Mouse (Mus musculus) thymus, postnatal 36 days (tissue): Measurements from ENCODE around the gene Rps12-ps3.

Experiments used
- DNase-seq, 2 experiments: peaks; one replicate each; pipeline ENCODE4 v3.0.0; 2022; ENCODE audit warnings: mixed read lengths in 2 of 2

Rps12-ps3 gene

DNA sequence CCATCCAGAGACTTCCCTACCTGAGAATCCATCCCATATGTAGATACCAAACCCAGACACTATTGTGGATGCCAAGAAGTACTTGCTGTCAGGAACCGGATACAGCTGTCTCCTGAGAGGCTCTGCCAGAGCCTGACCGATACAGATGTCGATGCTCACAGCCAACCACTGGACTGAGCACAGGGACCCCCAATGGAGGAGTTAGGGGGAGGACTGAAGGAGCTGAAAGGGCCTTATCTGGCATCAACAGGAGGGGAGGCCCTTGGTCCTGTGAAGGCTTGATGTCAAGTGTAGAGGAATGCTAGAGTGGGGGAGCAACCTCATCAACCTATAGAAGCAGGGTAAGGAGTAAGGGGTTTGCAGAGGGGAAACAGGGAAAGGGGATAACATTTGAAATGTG, 30.7 kb downstream of the Rps12-ps3 start:
- DNase-seq = no peak

DNA sequence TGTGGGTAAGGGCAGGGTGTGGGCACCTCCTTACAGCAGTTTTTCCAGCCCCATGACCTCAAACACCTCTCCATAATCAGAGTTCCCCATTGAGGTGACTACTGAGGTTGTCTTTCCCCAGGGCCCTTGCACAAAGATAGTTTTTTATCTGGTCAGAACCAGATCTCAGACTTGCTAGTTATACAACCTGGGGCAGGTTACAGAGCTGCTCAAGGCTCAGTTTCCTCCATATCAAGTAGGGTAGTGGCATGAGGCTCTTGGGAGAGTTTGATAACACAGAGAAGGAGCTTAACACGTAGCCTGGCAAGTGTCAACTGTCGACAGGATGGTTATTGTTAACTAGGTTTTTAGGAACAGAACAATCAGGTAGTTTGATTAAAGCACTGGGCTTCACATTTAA, 32.8 kb downstream of the Rps12-ps3 start:
- no peak for DNase-seq

DNA sequence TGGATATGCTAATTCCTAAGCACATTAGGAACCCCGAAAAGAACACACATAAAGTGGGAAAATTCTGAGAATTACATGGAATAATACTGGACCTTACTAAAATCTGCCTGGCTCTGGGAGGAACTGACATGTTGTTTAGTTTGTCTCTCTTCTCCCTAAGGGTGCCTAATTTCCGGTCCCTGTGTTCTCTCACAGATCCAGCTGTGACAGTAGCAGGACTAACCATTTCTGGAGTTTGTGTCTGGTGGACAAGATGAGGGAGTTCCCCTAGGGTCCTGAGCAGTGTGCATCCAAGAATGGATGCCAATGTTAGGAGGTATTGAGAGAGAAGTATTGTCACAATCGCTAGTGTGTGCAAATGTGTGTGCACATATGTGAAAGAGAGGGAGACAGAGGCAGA, 34.3 kb downstream of the Rps12-ps3 start:
- DNase-seq = no peak

DNA sequence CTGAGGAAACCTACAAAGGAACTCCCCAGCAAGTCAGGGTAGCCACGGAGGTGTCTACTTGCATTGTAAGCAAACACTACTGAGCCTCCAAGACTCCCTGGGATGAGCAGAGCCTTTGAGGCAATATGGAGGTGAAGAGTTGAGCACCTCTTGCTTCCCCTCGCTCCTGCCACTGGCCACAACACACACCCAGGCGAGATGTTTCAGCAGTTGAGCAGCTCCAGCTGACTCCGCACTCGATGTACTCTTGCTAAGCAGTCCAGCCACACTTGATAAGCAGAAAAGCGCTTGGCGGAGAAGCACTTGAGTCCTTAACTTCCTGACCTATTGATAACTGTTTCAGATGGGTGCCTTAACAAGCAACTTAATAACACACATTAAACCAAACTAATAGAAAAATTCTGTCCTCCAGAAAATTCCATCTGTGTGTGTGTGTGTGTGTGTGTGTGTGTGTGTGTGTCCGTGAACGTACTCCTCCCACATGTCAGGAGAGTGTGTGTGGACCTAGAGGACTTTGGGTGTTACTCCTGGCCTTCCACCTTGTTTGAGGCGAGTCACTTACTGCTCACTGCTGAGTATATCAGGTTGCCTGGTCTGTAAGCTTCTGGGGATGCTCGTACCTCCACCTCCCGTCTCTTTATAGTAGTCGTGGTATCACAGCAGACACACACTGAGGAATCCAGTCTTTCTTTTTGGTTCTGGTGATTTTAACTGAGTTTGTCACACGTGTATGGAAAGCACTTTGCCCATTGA, 34.9 kb downstream of the Rps12-ps3 start:
- DNase-seq = no peak

DNA sequence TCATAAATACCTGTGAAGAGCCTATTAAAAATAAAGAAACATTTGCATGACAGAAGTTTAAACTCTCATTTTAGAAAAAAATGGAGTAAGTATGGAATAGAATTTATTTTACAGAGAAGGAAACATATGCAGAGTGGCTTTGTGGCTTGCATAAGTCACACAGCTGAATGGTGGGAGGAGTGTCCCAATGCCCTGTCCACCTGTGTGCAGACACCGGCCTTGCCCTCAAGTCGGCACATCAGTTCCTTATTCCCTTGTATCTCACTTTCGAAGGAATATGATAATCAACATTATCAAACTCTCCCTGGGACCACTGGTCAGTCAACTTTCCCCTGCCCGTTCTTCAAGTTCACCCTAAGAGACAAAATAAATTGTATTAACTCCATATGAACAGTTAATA, 35.8 kb downstream of the Rps12-ps3 start:
- DNase-seq = no peak

DNA sequence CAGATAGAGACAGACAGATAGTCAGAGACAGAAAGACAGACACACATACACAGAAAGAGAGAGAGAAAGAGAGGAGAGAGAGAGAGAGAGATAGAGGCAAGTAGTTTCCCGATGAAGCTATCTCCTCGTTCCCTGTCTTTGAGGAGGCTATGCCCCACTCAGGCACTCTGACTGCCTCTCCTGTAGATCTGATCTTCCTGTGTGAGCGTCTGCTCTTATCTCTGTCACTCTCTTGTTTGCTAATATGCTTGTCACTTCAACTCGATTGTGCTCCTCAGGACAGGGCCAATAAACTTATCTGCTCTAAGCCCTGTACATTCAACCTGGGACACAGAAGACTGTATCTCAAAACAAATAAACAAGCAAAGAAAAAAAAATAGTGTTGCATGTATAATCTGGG, 37.1 kb downstream of the Rps12-ps3 start:
- DNase-seq = no peak

DNA sequence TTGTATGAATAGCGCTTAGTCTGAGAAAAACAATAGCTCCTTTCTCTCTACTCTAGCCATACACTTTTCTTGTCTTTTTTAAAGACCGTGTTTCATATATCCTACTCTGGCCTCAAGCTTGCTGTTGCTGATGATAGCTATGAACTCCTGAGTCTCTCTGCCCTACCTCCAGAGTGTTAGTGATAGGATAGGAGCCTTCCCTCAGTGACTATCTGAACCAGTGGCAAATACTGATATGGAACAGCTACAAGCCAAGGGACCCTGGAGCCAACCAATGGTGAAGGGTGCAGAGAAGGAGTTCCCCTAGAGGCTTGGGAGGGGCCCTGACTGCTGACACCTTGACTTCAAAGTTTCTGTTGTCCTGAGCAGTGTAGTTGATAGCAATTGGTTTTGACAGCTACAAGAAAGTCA, 38.4 kb downstream of the Rps12-ps3 start:
- DNase-seq = no peak

DNA sequence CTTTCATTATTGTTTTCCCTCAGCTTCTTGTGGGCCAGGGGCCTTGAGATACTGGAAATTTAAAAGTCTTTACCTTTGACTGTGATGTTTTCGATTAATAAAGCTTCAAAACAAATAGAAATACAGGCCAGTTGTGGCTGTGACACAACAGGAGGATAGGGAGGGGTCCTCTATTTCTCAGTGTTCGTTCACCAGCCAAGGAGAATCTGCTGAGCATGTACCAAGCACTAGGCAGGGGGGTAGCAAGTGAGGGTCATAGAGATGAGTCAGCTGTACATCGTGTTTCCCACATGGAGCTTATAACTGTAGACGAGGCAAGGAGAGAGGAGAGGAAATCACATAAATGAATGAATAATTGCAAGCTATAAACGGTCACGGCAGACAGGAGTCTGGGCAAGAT, 40.6 kb downstream of the Rps12-ps3 start:
- DNase-seq = no peak

DNA sequence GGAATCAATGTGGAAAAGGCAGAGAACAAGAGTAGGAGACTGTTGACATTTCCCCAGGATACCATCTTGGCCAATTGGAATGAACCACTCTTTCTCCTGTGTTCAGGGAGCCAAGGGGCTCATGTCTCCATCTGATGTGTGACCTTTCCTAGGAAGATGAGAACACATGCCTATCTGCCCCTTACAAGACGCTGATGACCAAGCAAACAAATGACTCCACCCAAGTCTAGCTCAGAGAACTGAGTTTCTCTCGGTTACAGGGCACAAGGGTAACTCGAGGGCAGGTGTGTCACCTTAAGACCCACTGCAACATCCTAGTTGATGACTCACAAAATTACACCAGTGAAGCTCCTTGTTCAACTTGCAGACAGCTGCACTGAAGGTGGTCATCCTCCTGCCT, 41.6 kb downstream of the Rps12-ps3 start:
- DNase-seq = no peak

DNA sequence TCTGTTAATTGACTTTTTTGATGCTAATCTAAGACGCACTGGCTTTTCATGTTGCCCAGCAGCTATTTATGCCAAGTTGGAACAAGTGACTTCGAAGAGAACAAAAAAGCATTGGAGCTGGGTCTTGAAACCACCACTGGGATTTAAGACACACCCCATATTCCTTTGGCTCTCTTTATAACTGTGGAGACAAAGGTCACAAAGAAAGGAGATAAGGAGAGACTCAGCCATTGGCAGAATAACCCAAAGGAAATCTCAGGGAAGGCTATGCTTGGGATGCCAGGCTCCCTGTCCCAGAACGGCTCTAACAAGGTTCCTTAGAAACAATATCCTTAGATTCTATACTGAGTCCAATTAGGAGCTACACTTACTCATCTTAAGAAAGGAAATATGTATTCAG, 44.6 kb downstream of the Rps12-ps3 start:
- DNase-seq = no peak

DNA sequence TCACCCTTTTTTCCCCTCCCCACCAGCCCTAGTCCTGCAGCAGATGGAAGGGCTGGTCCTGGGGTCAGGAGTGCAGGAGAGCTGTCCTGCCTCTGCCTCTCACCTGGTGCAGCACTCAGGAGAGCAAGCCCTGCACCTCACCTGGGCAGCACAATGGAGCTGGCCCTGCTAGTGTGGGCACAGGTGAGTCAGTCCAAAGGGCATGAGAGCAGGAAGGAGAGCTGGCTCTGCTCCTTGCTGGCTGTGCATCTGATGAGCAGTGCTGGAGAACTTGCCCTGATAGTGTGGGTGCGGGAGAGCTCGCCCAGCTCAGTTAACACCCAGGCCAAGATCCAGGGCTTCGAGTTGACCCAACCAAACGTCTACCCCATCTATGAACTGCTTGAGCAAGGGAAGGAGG, 45.8 kb downstream of the Rps12-ps3 start:
- DNase-seq = no peak

DNA sequence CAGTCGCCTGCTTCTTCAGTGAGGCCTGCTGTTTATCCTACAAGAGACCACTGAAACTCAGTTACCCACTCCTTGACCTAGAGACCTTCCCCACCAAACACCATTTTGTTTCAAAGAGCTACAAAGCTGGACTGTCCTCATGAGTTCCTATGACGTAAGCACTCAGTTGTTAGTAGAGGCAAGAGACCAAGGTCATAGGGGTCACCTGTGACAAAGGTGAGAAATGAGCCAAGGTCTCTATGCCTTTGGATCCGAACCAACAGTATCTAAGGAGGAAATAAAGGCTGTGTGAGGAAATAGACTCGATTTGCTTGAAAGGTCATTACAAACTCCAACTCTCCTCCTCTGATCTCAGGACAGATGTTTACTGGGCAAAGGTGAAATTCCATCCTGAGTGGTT, 48.9 kb downstream of the Rps12-ps3 start:
- no peak for DNase-seq
